8 mouse cellular contexts compared by ENCODE assay signal in the genomic region with DNA sequence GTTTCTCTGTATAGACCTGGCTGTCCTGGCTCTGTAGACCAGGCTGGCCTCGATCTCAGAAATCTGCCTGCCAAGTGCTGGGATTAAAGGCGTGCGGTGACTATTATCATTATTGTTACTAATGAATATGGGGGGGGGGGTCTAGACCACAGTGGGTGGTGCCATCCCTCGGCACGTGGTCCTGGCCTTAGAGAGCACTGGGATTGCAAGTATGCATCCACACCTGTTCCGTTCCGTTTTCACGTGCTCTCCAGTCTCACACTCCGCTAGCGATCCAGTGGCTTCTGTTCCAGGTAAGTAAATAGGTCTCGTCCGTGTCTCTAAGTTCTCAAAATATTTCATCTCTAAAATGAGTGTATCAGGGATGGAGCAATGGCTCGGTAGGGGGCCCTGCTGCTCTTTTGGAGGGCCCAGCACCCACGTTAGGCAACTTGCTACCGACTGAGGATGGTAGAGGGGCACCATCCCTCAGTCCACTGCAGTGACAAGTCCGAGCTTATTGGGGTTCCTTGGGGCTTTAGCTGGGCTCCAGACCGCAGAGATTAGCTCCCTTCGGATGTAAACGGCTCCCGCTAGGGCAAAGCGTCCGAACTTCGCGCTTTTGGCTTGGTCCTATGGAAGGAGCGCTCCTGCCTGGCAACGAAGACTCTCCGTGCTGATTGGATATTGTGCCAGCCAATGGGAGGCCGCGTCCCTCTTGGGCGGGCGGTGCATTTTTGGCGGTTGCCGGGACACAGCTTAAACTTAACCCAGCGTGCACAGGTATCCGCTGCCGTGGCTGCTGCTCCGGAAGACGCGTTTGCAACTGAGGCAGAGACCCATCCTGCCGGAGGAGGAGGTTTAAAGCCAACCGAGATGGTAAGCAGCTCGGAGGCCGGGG. TPM values are rescaled to one million over a fixed set of nuclear protein-coding genes. Genes with fewer than 3 reads are reported as not detected.
DNase-seq lines count a peak whose midpoint lies in the region; ATAC-seq and TF ChIP-seq lines count a peak whose summit lies in the region.

Mns1 (plus strand) TSS at position 190 of the 880 bp plus-strand sequence.

- no peaks in the 10 kb centered on the region for H3K27me3 ChIP-seq in heart, embryonic 12.5 days (replicated peaks)
- no peaks in the 10 kb centered on the region for H3K27me3 ChIP-seq in kidney, postnatal 0 days (ENCODE audit: insufficient read depth, low read length)
- no peaks in the 10 kb centered on the region for H3K27me3 ChIP-seq in liver, embryonic 11.5 days (replicated peaks; ENCODE audit: control insufficient read depth, insufficient read depth, low read length)
- H3K27me3 ChIP-seq in stomach, embryonic 14.5 days (ENCODE audit: control insufficient read depth, insufficient read depth, low read length) = no peaks in the 10 kb centered on the region

- peak within 1 kb of the TSS; percentile 70 for H3K9ac ChIP-seq in heart, embryonic 12.5 days
- H3K9ac ChIP-seq in kidney, postnatal 0 days (ENCODE audit: low read depth, low read length) = peak within 1 kb of the TSS; percentile 64
- H3K9ac ChIP-seq in liver, embryonic 11.5 days (ENCODE audit: low read depth, low read length) = peak within 1 kb of the TSS; percentile 78
- peak within 1 kb of the TSS; percentile 33 for H3K9ac ChIP-seq in stomach, embryonic 14.5 days (replicated peaks; ENCODE audit: low read depth, low read length)

- WGBS in heart, embryonic 12.5 days = 1% methylated on average over 43 of the region's 43 CpGs
- WGBS in kidney, postnatal 0 days = 3% methylated on average over 43 of the region's 43 CpGs
- WGBS in liver, embryonic 11.5 days = 2% methylated on average over 43 of the region's 43 CpGs
- WGBS in stomach, embryonic 14.5 days = 2% methylated on average over 43 of the region's 43 CpGs

- H3K27ac ChIP-seq in heart, embryonic 12.5 days (ENCODE audit: poor library complexity, severe bottlenecking) = peak within 1 kb of the TSS; percentile 30; the same call in 1 of the 2 replicates
- H3K27ac ChIP-seq in kidney, postnatal 0 days = no peak within 1 kb of the TSS
- peak within 1 kb of the TSS; percentile 79 for H3K27ac ChIP-seq in liver, embryonic 11.5 days (ENCODE audit: low read depth, low read length)
- no peak within 1 kb of the TSS for H3K27ac ChIP-seq in stomach, embryonic 14.5 days (ENCODE audit: low read length)

- H3K4me3 ChIP-seq in heart, embryonic 12.5 days = peak within 1 kb of the TSS; percentile 57
- H3K4me3 ChIP-seq in kidney, postnatal 0 days (replicated peaks; ENCODE audit: low read depth, low read length) = peak within 1 kb of the TSS; percentile 67
- peak within 1 kb of the TSS; percentile 74 for H3K4me3 ChIP-seq in liver, embryonic 11.5 days (ENCODE audit: low read depth, low read length)
- peak within 1 kb of the TSS; percentile 62 for H3K4me3 ChIP-seq in stomach, embryonic 14.5 days (ENCODE audit: low read depth, low read length)

- peak within 1 kb of the TSS; percentile 90 for H3K4me2 ChIP-seq in heart, embryonic 12.5 days
- H3K4me2 ChIP-seq in kidney, postnatal 0 days (ENCODE audit: low read length) = peak within 1 kb of the TSS; percentile 88
- H3K4me2 ChIP-seq in liver, embryonic 11.5 days = peak within 1 kb of the TSS; percentile 88
- peak within 1 kb of the TSS; percentile 87 for H3K4me2 ChIP-seq in stomach, embryonic 14.5 days (replicated peaks; ENCODE audit: low read depth, low read length)

- TF ChIP-seq CTCF in kidney, postnatal 0 days (IDR thresholded peaks at IDR 0.05; ENCODE audit: low read depth) = peak; percentile 22; the same call in 1 of the 2 replicates

- ATAC-seq in erythroid progenitor cell, adult 5-6 weeks (replicated peaks; ENCODE audit: low FRiP score, poor library complexity, severe bottlenecking) = peak; percentile 89
- peak; percentile 97 for ATAC-seq in heart, embryonic 12.5 days (ENCODE audit: insufficient number of reproducible peaks, low FRiP score)
- ATAC-seq in kidney, postnatal 0 days (replicated peaks; ENCODE audit: low FRiP score, low read depth) = peak; percentile 97
- peak; percentile 92 for ATAC-seq in liver, embryonic 11.5 days (replicated peaks; ENCODE audit: low FRiP score)
- peak; percentile 98 for ATAC-seq in stomach, embryonic 14.5 days (ENCODE audit: insufficient number of reproducible peaks, insufficient read depth, low FRiP score, low read depth)

- H3K36me3 ChIP-seq in heart, embryonic 12.5 days = no peaks in the 10 kb centered on the region
- H3K36me3 ChIP-seq in kidney, postnatal 0 days (ENCODE audit: insufficient read depth, low read length) = no peaks in the 10 kb centered on the region
- no peaks in the 10 kb centered on the region for H3K36me3 ChIP-seq in liver, embryonic 11.5 days (ENCODE audit: control insufficient read depth, insufficient read depth, low read length)
- H3K36me3 ChIP-seq in stomach, embryonic 14.5 days (ENCODE audit: control insufficient read depth, insufficient read depth, low read length) = no peaks in the 10 kb centered on the region

- no peaks in the 10 kb centered on the region for H3K9me3 ChIP-seq in heart, embryonic 12.5 days (replicated peaks)
- no peaks in the 10 kb centered on the region for H3K9me3 ChIP-seq in kidney, postnatal 0 days (replicated peaks; ENCODE audit: low read length)
- no peaks in the 10 kb centered on the region for H3K9me3 ChIP-seq in liver, embryonic 11.5 days (ENCODE audit: control insufficient read depth, low read length)
- no peaks in the 10 kb centered on the region for H3K9me3 ChIP-seq in stomach, embryonic 14.5 days (ENCODE audit: control insufficient read depth, low read depth, low read length)

- peak; percentile 94 for DNase-seq in CD4-positive helper T cell, adult 2 months (ENCODE audit: low read depth, low spot score)
- peak; percentile 77 for DNase-seq in brain, embryonic 18.5 days (ENCODE audit: low read depth, low spot score)
- DNase-seq in kidney, postnatal 0 days (ENCODE audit: low spot score) = peak; percentile 97
- DNase-seq in liver, embryonic 11.5 days (ENCODE audit: low spot score) = peak; percentile 94
- DNase-seq in naive thymus-derived CD4-positive, alpha-beta T cell, adult 2 months (ENCODE audit: low read depth) = peak; percentile 96

- peaks cover 16% of the 10 kb centered on the region for H3K4me1 ChIP-seq in heart, embryonic 12.5 days (replicated peaks)
- H3K4me1 ChIP-seq in kidney, postnatal 0 days (replicated peaks; ENCODE audit: insufficient read depth, low read length) = peaks cover 7% of the 10 kb centered on the region
- peaks cover 12% of the 10 kb centered on the region for H3K4me1 ChIP-seq in liver, embryonic 11.5 days (replicated peaks; ENCODE audit: control insufficient read depth, insufficient read depth, low read length)
- H3K4me1 ChIP-seq in stomach, embryonic 14.5 days (ENCODE audit: control insufficient read depth, insufficient read depth, low read length) = peaks cover 10% of the 10 kb centered on the region; the same call in 1 of the 2 replicates

RNA-seq across cellular contexts. Expression of gene Mns1, which starts in this region (rescaled TPM):
- total RNA-seq in erythroid progenitor cell, adult 5-6 weeks (2015; ENCODE audit: low replicate concordance) = 177 and 188 TPM in 2 replicates
- 146 and 157 TPM in 2 replicates for total RNA-seq in erythroid progenitor cell, adult 5-6 weeks (2017; ENCODE audit: low replicate concordance)
- polyA plus RNA-seq in heart, embryonic 12.5 days (2016; fragmentation: Nextera tagmentation; extraction: Ambion mirVana) = 19.2 and 19.9 TPM in 2 replicates
- polyA plus RNA-seq in kidney, postnatal 0 days (2015; fragmentation: Nextera tagmentation; extraction: Ambion mirVana) = 13.4 and 16.1 TPM in 2 replicates
- polyA plus RNA-seq in liver, embryonic 11.5 days (2014; fragmentation: Nextera tagmentation; extraction: Ambion mirVana) = 133 and 139 TPM in 2 replicates
- polyA plus RNA-seq in stomach, embryonic 14.5 days (2014; fragmentation: Nextera tagmentation; extraction: Ambion mirVana) = 22.6 and 22.8 TPM in 2 replicates

Comparison
In these comparisons a context has a peak if more than half of its experiments do, and no peak if none do; other contexts are left out.
1. H3K27ac ChIP-seq: peak in heart, embryonic 12.5 days (single experiment) and liver, embryonic 11.5 days (single experiment); none in kidney, postnatal 0 days (single experiment) and stomach, embryonic 14.5 days (single experiment).
2. Peak in every context shown above with its lines, with median percentiles within 50 percentile points of each other: DNase-seq, ATAC-seq, H3K4me2 ChIP-seq, H3K4me3 ChIP-seq and H3K9ac ChIP-seq.